Mouse (Mus musculus): ENCODE results near the gene Rufy3. TPM values are rescaled to one million over a fixed set of nuclear protein-coding genes. Genes with fewer than 3 reads are reported as not detected.
"Not testable (repeated sequence)": the region's sequence is repeated elsewhere in the genome, so short reads cannot be mapped to it uniquely, and the experiment has no call there.

The Rufy3 gene
- 100 to 1,000 TPM; 184 to 188 TPM for total RNA-seq (2021)
- long read RNA-seq, full-length matches to known transcripts: 99 of 124 reads
- long read RNA-seq, partial matches to known transcripts: 6 of 124 reads
- long read RNA-seq, other reads (novel, unspliced or antisense): 19 of 124 reads

- peak; percentile 79 to 86 for DNase-seq (ENCODE audit: low spot score in 2 of 2)
Measured at GRCm38 (mm10) chr5:88564501-88565147, at the start of gene Rufy3. Gene Rufy3, plus strand, starts transcription at chr5:88565040.

- peak; percentile 5 to 26 for DNase-seq (ENCODE audit: low spot score in 2 of 2)
Measured at GRCm38 (mm10) chr5:88519232-88519631, 45.6 kb upstream of the Rufy3 start.

GRCm38 (mm10) chr5:88527657-88528056, 37.2 kb upstream of the Rufy3 start, which contains the start of gene Jchain:
Gene Jchain, minus strand, starts transcription at chr5:88527891.
- no peak for DNase-seq (ENCODE audit: low spot score in 2 of 2)

- DNase-seq (ENCODE audit: low spot score in 2 of 2): no peak
Measured at GRCm38 (mm10) chr5:88530908-88531307, 33.9 kb upstream of the Rufy3 start.

- DNase-seq (ENCODE audit: low spot score in 2 of 2): no peak
Measured at GRCm38 (mm10) chr5:88534697-88535096, 30.1 kb upstream of the Rufy3 start.

GRCm38 (mm10) chr5:88540845-88541244, 24.0 kb upstream of the Rufy3 start:
- DNase-seq (ENCODE audit: low spot score in 2 of 2): no peak

- peak; percentile 39 to 57 for DNase-seq (ENCODE audit: low spot score in 2 of 2)
Measured at GRCm38 (mm10) chr5:88542651-88543282, 22.1 kb upstream of the Rufy3 start.

GRCm38 (mm10) chr5:88544411-88544810, 20.4 kb upstream of the Rufy3 start:
- not testable (repeated sequence) for DNase-seq (ENCODE audit: low spot score in 2 of 2)

GRCm38 (mm10) chr5:88545536-88545935, 19.3 kb upstream of the Rufy3 start:
- DNase-seq (ENCODE audit: low spot score in 2 of 2): no peak

GRCm38 (mm10) chr5:88553271-88554085, 11.4 kb upstream of the Rufy3 start:
- no peak for DNase-seq (ENCODE audit: low spot score in 2 of 2)

- DNase-seq (ENCODE audit: low spot score in 2 of 2): peak; percentile 96
Measured at GRCm38 (mm10) chr5:88554086-88554886, 10.6 kb upstream of the Rufy3 start, which contains the start of gene Utp3. Gene Utp3, plus strand, starts transcription at chr5:88554462.

GRCm38 (mm10) chr5:88558991-88559390, 5.8 kb upstream of the Rufy3 start:
- DNase-seq (ENCODE audit: low spot score in 2 of 2): no peak

- DNase-seq (ENCODE audit: low spot score in 2 of 2): no peak
Measured at GRCm38 (mm10) chr5:88561080-88561814, 3.6 kb upstream of the Rufy3 start.

GRCm38 (mm10) chr5:88562863-88563780, 1.7 kb upstream of the Rufy3 start:
- no peak for DNase-seq (ENCODE audit: low spot score in 2 of 2)

GRCm38 (mm10) chr5:88565148-88566033, 551 bp downstream of the Rufy3 start:
- peak; percentile 55 to 73 for DNase-seq (ENCODE audit: low spot score in 2 of 2)

GRCm38 (mm10) chr5:88566034-88566841, 1.4 kb downstream of the Rufy3 start:
- DNase-seq (ENCODE audit: low spot score in 2 of 2): no peak

GRCm38 (mm10) chr5:88569541-88569940, 4.7 kb downstream of the Rufy3 start:
- DNase-seq (ENCODE audit: low spot score in 2 of 2): no peak
